Mouse (Mus musculus): ENCODE data around the gene Znrd1as. TPM values are rescaled to one million over a fixed set of nuclear protein-coding genes. Genes with fewer than 3 reads are reported as not detected.

Gene Znrd1as
- polyA plus RNA-seq, 1 experiment = 6.7 TPM

DNA sequence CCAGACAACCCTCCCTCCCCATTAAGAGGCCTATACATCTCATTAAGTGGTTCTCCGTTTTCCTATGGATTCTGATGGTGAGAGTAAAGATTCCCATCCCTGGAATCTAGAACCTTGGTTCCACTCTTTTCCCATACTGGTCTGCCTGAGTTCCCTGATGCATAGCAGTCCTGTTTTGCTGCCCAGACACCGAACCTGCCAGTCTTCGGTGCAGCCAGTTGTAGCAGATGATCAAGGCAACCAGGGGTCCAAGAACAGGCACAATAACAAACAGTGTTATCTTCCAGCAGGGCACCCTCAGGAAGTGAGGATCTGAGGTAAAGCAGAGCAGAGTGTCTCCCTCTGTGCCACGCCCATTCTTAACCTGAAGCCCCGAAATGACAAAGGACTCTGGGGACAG is 53.7 kb downstream of the Znrd1as start:
- TF ChIP-seq CTCF (IDR thresholded peaks at IDR 0.05; ENCODE audit: borderline replicate concordance, insufficient read depth, low read depth, low read length) (no peak), POLR2A (IDR thresholded peaks at IDR 0.05; ENCODE audit: borderline replicate concordance, insufficient read depth, low read length) (no peak)
- H3K27me3 ChIP-seq (ENCODE audit: control insufficient read depth, insufficient read depth, low read length) = no peaks in the 10 kb centered on the region
- 76% methylated on average over 5 of the region's 5 CpGs for WGBS
- H3K4me1 ChIP-seq (ENCODE audit: control insufficient read depth, insufficient read depth, low read length) = no peaks in the 10 kb centered on the region
- no peak overlapping the region for H3K27ac ChIP-seq (ENCODE audit: insufficient read depth, low read length)
- no peak overlapping the region for H3K4me3 ChIP-seq (replicated peaks; ENCODE audit: insufficient read depth, low read depth, low read length)
- DNase-seq = no peak

Other genes starting within 250 kb of the Znrd1as start
- not detected in 2 replicates for gene H2-M10.5, start 185.7 kb upstream of the Znrd1as start, polyA plus RNA-seq (2012; rRNA removed)
- not detected in 2 replicates for gene H2-M10.6, start 146.4 kb upstream of the Znrd1as start, polyA plus RNA-seq (2012; rRNA removed)
- 29.4 and 29.9 TPM in 2 replicates for gene Trim26, start 121.5 kb upstream of the Znrd1as start, polyA plus RNA-seq (2012; rRNA removed)
- 0.14 and 0.15 TPM in 2 replicates for gene Trim15, start 91.4 kb upstream of the Znrd1as start, polyA plus RNA-seq (2012; rRNA removed)
- gene Trim10, start 89.0 kb upstream of the Znrd1as start, polyA plus RNA-seq (2012; rRNA removed) = 0.06 and 0.13 TPM in 2 replicates
- gene Trim40, start 68.5 kb upstream of the Znrd1as start, polyA plus RNA-seq (2012; rRNA removed) = 0.07 TPM in 1 of 2 replicates, not detected in the other
- not detected in 2 replicates for gene Trim31, start 60.5 kb upstream of the Znrd1as start, polyA plus RNA-seq (2012; rRNA removed)
- gene Rnf39, start 15.7 kb upstream of the Znrd1as start, polyA plus RNA-seq (2012; rRNA removed) = 5.6 and 6.5 TPM in 2 replicates
- gene Ppp1r11, start 6.9 kb upstream of the Znrd1as start, polyA plus RNA-seq (2012; rRNA removed) = 196 and 206 TPM in 2 replicates
- 37.5 and 40.6 TPM in 2 replicates for gene Znrd1, start within 50 bp of the Znrd1as start, polyA plus RNA-seq (2012; rRNA removed)
- gene 2410137M14Rik, start 22.6 kb downstream of the Znrd1as start, polyA plus RNA-seq (2012; rRNA removed) = 0.29 TPM in 1 of 2 replicates, not detected in the other
- gene H2-M5, start 30.9 kb downstream of the Znrd1as start, polyA plus RNA-seq (2012; rRNA removed) = 0.55 and 0.77 TPM in 2 replicates
- gene Zfp57, start 42.6 kb downstream of the Znrd1as start, polyA plus RNA-seq (2012; rRNA removed) = 10.3 and 12.0 TPM in 2 replicates
- gene Mog, start 64.8 kb downstream of the Znrd1as start, polyA plus RNA-seq (2012; rRNA removed) = 145 and 178 TPM in 2 replicates
- gene Gabbr1, start 87.4 kb downstream of the Znrd1as start, polyA plus RNA-seq (2012; rRNA removed) = 403 and 405 TPM in 2 replicates
- gene Olfr90, start 129.9 kb downstream of the Znrd1as start, polyA plus RNA-seq (2012; rRNA removed) = not detected in 2 replicates
- gene Olfr91, start 139.7 kb downstream of the Znrd1as start, polyA plus RNA-seq (2012; rRNA removed) = not detected in 2 replicates
- gene Olfr92, start 161.5 kb downstream of the Znrd1as start, polyA plus RNA-seq (2012; rRNA removed) = not detected in 2 replicates
- gene Olfr93, start 202.9 kb downstream of the Znrd1as start, polyA plus RNA-seq (2012; rRNA removed) = not detected in 2 replicates
- not detected in 2 replicates for gene Ubd, start 235.3 kb downstream of the Znrd1as start, polyA plus RNA-seq (2012; rRNA removed)
- not detected in 2 replicates for gene Olfr94, start 242.4 kb downstream of the Znrd1as start, polyA plus RNA-seq (2012; rRNA removed)

Measured in cerebellum, adult 2 months (tissue).